Mouse (Mus musculus): ENCODE results near the gene Il34.

Il34 gene

DNA sequence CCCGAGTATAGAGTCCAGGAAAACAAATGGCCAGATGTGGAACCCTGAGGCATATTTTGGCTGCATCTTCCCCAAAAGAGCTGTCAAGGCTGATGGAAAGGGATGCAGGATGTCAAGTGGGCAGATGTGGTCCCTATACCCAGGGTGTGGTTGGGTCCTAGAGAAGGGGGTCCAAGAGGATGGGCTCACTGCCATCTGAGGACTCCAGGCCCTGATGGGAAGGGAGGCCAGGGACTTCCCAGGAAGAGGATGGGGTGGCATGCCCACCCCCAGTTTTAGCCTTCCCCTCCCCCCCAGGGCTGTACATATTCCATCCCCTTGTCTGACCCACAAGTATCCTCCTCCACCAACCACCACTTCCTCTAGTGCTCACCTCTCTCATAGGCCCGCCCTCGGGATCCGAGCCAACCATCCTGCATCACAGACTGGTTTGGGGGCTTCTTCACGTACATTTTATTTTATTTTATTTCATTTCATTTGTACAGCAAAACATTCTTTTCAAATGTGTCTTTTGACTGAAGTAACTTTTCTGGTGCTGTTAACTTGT lies 65.0 kb downstream of the Il34 start:
- CTCF ChIA-PET = no interaction called here

DNA sequence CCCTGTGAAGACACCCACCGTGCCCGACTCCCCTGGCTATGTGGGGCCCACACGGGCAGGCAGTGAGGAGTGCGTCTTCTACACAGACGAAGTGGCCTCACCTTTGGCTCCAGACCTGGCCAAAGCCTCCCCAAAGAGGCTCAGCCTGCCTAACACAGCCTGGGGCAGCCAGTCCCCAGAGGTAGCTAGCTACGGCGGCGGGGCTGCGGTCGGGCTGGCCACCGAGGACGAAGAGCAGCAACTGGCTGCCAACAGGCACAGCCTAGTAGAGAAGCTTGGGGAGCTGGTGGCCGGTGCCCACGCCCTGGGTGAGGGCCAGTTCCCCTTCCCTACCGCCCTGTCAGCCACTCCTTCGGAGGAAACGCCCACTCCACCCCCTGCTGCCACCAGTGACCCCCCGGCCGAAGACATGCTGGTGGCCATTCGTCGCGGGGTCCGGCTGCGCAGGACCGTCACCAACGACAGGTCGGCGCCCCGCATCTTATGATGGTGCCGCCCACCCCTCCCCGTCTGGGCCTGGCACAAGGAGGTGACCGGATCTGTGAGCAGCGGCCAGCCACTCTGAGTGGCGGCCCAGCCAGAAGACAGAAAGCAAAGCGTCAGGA lies 67.0 kb downstream of the Il34 start:
- CTCF ChIA-PET = no interaction called here

DNA sequence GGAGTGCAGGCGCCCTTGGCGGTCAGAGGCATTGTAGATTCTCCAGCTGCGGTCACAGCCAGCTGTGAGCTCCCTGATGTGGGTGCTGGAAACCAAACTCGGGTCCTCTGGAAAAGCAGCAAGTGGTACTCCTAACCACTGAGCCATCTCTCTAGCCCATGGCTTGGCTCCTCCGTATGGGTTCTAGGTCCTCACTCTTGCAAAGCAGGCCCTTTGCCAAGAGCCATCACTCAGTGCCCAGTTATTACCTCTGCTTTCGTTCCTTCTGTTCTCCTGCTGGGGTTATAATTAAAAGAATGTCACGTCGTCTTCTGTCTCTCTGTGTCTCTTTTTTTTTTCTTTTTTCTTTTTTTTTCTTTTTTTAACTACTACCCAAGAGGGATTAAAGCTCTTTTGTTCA lies 72.7 kb downstream of the Il34 start:
- CTCF ChIA-PET = no interaction called here

DNA sequence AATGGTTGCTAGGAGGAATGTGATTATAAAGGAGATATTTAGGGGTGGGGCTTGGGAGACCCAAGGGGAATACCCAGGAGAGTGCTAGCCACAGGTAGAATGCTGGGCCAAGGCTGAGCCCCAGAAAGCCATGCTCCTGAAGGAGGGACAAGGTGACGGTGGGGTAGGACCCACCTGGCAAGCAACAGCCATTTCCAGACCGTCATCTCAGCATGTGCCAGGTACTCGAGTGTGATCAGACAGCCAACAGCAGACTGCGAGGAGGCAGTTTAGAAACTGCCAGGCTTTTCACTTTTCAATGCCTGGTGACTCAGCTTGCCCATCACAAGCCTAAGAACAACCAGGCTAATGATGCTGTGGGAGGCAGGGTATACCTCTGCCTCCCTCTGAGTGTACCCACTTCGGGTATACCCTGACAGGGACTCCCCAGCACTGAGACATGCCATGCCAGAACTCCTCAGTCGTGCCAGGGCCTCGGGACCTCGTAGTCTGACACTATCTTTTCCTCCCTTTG lies 74.3 kb downstream of the Il34 start:
- CTCF ChIA-PET = no interaction called here

DNA sequence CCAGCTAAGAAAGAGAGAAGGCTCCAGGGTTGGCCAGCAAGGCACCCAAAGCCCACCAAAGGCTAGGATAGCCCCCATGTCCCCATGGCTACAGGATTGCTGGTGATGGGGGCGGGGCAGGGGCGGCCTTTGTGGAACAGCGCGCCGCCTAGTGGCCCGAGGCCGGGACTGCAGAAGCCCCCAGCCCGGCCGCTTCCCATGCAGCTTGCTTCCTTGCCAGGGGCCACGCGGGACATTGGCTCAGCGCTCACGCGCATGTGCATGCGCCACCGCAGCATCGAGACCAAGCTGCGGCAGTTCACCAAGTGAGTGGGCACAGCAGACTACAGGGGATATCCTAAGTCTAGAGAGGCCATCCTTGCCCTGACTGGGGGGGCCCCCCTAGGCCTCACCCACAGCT lies 78.8 kb downstream of the Il34 start:
- CTCF ChIA-PET = no interaction called here

DNA sequence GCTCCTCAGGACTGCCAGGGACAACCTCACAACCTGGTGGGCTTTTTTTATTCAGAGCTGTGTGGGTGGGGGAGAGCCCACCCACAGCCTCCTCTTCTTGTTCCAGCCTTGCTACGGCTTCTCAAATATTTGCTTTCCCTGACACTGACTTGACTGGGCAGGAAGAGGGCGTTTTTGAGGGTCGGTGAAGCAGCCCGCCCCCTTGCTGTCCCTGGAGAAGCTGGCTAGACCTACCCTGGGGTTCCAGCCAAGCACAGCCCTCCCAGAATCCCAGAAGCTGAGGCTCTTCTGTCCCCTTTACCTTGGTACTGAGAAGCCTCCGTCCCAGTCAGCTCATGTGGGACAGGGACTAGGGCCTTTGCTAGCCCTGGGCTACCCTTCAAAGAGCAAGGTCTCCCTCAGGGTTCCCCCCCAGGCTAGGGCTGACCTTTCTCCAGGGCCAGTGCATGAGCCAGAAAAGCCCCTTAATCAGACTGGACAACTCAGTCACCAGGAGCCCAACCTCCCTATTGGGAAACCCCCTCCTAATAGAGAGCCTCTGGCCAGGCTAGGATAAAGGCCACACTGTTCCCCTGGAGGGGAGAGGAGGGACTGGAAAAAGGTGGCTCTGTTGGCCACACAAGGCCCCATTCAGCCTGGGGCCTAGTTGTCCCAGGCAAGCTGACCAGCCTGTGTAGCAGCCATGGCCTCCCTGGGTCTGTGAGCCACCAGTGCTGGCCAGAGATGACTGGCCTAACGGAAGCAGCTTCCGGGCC lies 80.5 kb downstream of the Il34 start:
- CTCF ChIA-PET = no interaction called here

DNA sequence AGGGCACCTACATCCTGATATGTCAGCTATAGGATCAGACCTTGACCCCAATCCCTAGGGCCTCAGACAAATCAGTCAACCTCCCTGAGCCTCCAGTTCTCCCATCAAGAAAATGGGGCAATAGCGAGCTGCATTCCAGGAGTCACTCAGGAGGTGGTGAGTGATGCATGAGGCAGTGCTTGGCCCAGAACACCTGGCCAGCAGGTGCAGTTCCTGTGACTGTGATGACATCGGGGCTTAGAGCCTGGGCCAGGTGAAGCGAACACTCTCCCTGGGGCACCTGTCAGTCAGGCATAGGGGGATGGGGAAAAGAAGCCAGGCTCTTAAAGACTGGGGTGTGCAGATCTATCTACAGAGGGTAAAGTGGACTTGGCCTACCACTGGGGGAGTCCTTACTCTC lies 81.2 kb downstream of the Il34 start:
- CTCF ChIA-PET = no interaction called here

DNA sequence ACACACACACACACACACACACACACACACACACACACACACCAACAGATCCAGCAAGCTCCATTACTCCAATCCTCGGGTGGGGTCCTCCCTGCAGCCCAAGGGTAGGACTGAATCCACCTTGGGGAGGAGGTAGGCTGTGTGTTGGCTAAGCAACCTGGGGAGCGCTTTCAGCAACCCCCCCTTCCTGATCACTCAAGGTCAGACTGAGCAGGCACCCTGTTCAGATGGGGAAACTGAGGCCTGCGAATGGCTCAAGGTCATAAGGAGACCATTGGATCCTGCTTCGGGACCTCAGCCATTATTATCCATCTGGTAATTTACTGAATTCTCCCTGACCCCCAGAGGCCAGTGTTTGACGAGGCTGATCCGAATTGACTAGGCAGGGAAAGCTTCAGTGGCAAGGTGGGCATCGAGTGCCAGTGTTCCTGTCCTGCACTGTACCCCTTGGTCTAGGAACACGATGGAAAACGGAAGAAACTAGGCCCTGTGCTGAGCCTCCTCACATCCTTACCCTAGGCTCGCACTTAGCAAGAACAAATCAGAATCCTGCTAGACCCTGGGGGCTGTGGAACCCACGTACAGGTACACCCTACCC lies 83.2 kb downstream of the Il34 start:
- CTCF ChIA-PET = no interaction called here

DNA sequence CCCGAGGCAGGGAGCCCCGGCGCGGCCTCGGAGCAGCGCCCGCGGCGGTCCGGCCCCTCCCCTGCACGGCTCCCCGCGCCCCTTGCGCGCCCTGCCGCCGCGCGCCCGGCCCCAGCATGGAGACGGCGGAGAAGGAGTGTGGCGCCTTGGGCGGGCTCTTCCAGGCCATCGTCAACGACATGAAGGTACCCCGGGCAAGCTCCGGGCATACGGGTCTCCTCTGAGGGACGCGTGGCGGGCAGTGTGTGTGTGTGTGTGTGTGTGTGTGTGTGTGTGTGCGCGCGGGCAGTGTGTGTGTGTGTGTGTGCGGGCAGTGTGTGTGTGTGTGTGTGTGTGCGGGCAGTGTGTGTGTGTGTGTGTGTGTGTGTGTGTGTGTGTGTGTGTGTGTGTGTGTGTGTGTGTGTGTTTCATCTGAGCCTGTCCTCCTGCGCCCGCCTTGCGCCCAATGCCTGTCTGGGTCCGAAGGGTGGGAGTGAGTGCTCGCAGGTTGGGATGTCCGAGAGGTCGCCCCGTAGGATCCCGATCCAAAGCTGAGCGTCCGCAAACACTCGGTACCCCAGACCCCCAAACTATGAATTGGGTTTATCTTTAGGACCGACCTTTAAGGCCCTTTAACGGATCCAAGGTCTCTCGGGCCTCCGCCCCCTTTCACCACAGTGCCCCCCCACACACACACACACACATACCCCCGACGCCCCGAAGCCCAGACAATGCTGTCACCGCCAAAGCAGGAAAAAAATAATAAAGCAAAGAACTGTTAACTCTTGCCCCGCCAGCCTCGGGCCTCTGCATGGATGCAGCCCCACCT lies 83.9 kb downstream of the Il34 start:
- CTCF ChIA-PET = no interaction called here

DNA sequence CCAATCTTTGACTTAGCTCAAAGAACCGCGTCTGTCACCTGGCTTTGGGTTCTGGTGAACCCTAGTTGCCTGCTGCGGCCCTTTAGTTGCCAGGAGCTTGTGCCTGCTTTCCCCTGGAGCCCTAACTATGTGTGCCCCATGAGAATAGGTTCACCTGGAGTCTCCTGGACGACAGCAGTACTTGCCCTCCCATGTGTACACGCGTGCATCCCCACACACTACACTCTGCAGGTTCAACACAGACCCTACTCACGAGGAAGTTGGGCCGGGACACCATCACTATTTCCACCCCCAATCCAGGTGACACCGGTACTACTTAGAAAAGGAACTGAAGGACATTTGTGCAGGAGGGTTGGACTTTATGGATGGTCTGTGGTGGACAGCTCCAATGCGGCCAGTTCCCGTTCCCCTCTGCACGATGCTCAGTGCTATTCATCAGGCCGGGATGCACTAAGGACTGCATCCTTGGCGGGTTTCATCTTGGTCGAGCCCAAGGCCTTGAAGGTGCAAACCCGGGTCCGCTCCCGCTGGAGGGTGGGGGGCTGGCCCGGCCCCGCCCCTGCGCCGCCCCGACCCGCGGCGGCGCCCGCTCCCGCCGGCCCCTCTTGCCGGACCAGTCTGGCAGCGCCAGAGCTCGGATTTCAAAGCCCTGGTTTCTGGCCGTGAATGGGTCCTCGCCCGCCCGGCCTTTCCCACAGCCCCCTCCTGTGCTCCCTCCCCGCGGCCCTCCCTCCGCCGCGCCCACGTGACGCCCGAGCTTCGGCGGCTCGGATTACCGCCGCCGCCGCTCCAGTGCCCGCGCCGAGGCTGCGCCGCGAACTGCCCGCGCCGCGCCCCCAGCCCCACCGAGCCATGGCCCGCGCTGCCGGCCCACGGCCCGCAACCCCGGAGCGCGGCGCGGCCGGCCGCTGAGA lies 84.8 kb downstream of the Il34 start, which contains the start of gene Mtss1l:
Gene Mtss1l, plus strand, starts transcription at position 792 of the 914 bp plus-strand sequence.
- CTCF ChIA-PET = interaction anchor here (0.6 kb wide), 1 partner anchor 1261 kb away, joined by 9 read pairs; no protein-coding TSS in a partner anchor

DNA sequence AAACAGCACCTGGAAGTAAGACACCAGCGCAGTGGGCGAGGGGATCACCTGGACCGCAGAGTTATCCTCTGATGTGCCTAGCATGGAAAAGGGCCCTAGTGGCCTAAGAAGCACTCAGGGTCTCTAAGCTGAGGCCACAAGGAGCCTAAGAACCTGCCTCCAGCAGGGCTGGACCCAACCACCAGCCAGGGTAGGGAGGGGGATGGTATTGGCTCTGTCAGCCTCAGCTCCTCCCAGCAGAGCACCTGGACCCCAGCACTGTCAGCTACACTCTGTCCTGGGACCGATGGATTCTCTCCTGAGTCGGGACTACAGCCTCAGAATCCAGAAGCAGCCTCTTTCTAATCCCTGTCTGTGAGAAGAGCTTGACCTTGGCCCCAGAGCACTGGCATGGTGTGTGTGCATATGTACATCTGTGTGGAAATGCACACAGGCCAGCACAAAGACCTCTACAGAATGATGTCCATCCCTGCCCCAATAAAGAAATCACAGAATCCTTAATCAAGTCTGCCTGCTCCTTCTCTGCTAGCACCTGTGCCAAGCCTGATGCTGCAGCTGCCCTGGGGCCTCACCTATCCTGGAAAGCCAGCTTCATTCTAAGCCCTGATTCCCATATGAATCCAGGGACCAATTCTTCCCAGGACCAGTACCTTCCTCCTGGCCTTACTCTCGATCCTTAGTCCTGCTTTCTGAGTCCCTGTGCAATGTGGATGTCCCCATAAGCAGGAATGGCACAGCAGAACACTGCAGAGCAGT lies 85.6 kb downstream of the Il34 start:
- CTCF ChIA-PET = no interaction called here

DNA sequence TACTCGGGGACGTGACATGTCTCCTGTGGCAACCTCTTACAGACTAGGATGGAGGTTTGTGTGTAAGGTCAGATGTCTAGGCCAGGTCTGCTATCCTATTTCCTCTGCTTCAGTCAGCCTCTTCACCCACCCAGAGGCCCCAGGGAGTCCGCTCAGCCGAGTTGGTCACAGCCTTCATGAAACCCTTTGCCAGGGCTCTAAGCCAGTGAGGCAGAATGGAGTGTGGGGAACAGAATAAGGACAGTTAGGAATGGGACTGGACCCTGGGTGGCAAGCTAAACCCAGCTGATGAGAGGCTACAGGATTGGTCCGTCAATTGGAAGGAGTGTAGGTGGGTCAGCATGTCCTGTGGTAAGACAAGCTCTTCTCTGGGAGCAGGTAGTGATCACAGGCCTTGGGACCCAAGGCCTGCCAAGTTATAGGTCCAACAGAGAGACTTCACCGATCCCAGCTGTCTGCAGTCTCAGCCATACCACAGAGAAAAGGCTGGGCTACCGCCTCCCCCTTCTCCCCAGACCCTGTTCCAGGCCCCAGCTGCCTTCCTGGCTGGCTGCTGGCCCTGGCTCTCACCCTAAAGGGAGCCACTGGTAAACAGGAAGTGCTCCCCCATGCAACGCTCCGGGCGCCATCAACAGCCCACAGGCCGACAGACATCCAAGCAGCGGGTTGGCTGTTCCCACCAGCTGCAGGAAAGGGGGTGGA lies 86.6 kb downstream of the Il34 start:
- CTCF ChIA-PET = no interaction called here

DNA sequence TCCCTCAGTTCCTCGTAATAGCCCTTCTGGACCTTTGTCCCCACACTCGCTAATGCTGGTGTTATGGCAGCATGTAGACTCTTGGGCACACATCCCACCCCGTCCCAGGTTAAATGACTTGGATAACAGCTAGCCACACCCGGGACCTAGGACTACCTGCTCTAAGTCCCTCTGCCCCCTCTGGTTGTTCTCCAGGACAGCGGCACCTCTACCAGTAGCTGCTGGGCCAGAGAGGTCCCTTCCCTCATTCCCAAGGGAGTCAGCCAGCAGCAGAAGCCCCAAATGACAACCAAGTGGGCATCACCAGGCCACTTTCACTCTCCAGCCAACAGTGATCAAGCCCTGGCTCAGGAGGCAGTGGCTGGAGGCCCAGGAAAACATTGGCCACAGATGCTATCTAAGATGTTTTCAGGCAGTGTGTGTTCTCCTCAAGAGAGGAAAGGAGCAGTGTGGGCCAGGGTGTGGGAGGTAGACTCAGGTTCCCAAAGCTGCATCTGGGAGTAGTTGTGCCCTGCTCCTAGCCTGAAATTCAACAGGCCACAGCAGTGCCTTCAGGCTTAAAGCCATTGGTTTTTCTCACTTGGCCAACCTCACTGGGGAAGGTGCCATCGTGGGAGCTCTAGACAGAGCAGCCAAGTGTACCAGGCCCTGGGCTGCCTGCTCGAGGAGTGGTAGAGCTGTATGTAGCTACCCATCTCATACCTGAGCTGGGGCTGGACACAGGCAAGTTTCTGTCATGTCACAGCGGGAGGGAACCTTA lies 87.3 kb downstream of the Il34 start:
- CTCF ChIA-PET = no interaction called here

DNA sequence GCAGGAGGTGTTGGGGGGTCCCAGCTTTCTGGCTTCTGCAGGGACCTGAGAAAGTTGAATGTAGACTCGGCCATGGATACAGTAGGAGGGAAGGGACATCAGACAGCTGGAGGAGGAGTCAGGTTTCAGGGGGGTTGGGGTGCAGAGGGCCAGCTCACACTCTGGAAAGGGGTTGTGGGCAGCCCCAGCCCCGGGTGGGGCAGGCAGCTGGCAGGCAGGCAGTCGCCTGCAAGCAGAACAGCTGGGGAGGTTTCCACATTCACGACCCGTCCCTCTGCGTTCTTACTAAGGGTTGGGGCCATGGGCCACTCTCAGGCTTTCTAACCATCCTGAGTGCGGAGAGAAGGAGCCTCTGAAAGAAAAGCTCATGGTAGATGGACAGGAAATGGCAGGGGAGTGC lies 88.6 kb downstream of the Il34 start:
- CTCF ChIA-PET = no interaction called here

DNA sequence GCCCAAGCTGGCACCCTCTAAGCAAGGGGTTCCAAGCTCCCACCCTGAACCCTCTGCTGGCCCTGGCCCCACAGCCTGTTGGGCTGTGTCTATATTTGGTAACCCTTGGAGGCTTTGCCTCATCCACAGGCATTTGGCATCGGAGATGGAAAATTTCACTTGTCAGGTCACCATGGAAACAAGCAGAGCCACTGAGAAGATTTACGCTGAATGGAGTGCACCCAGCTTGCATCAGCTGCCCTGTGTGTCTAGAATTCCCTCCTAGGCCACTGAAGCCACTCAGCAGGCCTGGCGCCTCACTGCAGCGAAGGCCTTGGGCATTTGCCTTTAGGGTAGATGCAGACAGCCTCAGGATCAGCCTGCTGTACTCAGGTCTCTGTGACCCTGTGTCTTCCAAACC lies 89.6 kb downstream of the Il34 start:
- CTCF ChIA-PET = no interaction called here

DNA sequence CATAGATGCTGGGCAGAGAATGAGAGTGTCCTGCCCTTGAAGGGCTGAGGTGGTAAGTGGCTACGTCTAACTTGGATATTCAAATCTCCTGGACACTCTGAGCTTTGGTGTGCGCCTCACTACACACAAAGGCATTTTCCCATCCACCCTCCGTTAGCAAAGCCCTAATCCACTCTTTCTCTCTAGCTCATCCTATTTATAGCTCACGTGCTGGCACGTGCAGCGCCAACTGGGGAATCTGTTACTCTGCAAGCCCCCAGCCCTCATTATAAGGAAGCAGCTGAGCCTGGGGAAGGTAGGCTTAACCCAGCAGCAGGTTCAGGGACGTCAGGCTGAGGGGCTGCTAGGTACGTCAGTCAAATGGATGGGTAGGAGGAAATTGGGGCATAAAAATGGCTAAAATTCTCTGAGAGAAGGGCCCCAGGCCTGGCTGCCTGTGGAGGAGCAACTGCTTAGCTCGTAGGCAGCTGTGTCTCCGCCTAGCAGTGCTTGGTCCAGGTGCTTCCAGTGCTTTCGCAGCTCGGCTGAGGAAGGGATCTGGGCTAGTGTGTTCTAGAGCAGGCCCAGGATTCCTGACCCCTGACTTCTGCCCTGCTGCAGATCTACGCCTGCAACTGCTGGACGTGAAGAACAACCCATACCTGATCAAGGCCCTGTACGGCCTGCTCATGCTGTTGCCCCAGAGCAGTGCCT lies 90.8 kb downstream of the Il34 start:
- CTCF ChIA-PET = no interaction called here

DNA sequence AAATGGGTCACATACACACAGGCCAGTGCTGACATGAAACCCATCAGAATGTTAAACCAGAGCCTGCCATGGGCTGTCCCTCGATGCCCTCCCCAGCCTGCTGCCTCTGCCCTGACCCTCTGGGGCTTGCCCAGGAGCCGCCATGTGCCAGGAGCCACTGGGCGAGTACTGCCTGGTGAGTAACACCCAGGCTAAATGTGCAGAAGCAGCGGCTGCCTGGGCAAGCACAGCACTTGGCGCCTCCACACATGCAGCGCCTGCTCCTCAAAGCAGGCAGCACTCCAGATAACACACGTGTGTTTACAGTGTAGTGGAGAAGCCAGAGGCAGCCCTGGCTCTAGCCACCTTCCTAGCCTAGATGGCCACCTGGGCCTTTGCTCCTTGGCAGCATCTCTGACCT lies 92.7 kb downstream of the Il34 start:
- CTCF ChIA-PET = no interaction called here

DNA sequence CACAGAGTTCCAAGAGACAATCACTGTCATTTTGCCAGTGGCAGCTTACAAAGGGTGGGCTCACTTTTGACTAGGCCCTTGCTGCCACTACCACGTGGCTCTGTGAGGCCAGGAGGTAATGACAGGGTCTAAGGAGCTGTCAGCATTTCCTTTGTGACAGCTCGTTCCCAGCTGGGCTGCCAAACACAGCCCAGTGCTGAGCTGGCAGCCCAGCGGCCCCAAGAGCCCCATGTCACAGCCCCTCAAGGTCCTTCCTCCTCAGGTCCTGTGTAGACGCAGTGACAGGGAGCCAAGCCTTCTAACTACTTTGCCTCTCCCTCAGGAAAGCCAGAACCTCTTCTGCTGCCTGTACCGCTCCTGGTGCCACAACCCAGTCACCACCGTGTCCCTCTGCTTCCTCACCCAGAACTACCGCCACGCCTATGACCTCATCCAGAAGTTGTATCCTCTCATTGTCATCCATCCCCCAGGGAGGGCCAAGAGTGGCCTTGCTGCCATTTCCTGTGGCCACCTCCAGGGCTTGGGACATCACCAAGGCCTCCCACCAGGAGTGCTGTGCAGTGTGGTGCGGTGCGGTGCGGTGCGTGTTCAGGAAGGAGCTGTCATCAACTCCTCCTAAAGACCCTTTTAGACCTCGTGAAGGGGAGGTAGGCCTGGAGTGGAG lies 94.3 kb downstream of the Il34 start:
- CTCF ChIA-PET = no interaction called here
